Mouse (Mus musculus) lung, postnatal 0 days (tissue): ENCODE results near the gene Sept11.

Source experiments
- CTCF ChIP-seq: IDR thresholded peaks from 2 replicates; pipeline ENCODE4 v1.5.1; 2016; ENCODE audit warnings: antibody characterized with exemption, mild to moderate bottlenecking
- EP300 ChIP-seq: IDR thresholded peaks from 2 replicates; pipeline ENCODE4 v1.6.1; 2016; ENCODE audit warnings: antibody characterized with exemption, mild to moderate bottlenecking, control low read depth

DNA sequence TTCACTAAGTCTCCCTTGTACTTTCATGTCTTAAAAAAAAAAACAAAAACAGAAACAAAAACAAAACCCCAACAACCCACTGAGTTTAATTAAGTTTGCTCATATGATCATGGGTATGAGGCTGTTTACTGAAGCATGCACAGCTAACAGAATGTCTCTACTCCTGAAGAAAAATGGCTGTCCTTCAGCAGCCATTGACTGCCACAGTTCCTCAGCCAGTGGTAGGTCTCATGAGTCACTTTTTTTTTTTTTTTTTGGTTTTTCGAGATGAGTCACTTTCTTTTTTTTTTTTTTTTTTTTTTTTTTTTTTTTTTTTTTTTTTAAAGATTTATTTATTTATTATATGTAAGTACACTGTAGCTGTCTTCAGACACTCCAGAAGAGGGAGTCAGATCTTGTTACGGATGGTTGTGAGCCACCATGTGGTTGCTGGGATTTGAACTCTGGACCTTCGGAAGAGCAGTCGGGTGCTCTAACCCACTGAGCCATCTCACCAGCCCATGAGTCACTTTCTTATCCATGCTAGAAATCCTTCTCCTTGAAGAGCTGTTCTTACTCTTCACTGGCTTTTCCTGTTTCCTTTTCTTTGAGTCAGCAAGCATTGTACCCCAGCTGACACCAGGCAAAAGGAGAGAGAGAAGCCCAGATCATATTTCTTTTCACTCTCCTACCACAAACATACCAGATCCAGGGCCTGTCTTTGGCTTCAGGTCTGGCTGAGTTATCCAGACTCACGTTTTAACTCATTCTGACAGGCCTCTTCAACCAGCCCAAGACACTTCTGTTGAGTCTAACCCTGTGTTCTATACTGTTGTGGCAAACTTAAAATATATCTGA lies 12.0 kb downstream of the Sept11 start:
- TF ChIP-seq CTCF (no peak), EP300 (no peak)
